Mouse (Mus musculus) spleen, adult 2 months (tissue): Measurements from ENCODE around the gene Trib3.

ENCODE experiments used
- CTCF ChIP-seq: fragments of 200-500 bp; IDR thresholded peaks from 2 replicates; pipeline ENCODE4 v1.5.1; 2011; ENCODE audit warnings: mild to moderate bottlenecking, inconsistent platforms; ENCODE audit not compliant: insufficient read depth, insufficient read length, insufficient replicate concordance; ENCODE audit errors: extremely low read depth
- POLR2A ChIP-seq: fragments of 200-500 bp; IDR thresholded peaks from 2 replicates; pipeline ENCODE4 v1.6.1; 2011; ENCODE audit warnings: low read depth, low read length, inconsistent platforms

GRCm38 (mm10) chr2:152323971-152324370, 19.9 kb downstream of the Trib3 start:
- no peak for TF ChIP-seq CTCF
- TF ChIP-seq POLR2A: no peak
